Mouse (Mus musculus) spleen, adult 12 weeks (tissue): Measurements from ENCODE around the gene Gm11596.
"Not testable (repeated sequence)": the region's sequence is repeated elsewhere in the genome, so short reads cannot be mapped to it uniquely, and the experiment has no call there.

Source experiments
- DNase-seq: peaks from one replicate; pipeline ENCODE4 v3.0.0; 2022; ENCODE audit warnings: low spot score

Gm11596 gene

GRCm38 (mm10) chr11:99793367-99793766, at the start of gene Gm11596:
Gm11596 (minus strand) TSS chr11:99793467.
- no peak for DNase-seq

GRCm38 (mm10) chr11:99842185-99842584, 48.9 kb upstream of the Gm11596 start:
- DNase-seq = no peak

GRCm38 (mm10) chr11:99837966-99838365, 44.7 kb upstream of the Gm11596 start, which contains the start of gene 2300003K06Rik:
2300003K06Rik (minus strand) TSS chr11:99838066.
- no peak for DNase-seq

- DNase-seq = not testable (repeated sequence)
These were observed 22.3 kb upstream of the Gm11596 start, which contains the start of gene Gm11564 for GRCm38 (mm10) chr11:99815566-99815965. Gm11564 (minus strand) TSS chr11:99815666.

GRCm38 (mm10) chr11:99809792-99810191, 16.5 kb upstream of the Gm11596 start, which contains the start of gene Krtap4-13:
Krtap4-13 (minus strand) TSS chr11:99809892.
- DNase-seq = not testable (repeated sequence)

GRCm38 (mm10) chr11:99804346-99804745, 11.1 kb upstream of the Gm11596 start, which contains the start of gene Gm11554:
Gm11554 (minus strand) TSS chr11:99804446.
- DNase-seq = not testable (repeated sequence)

GRCm38 (mm10) chr11:99798832-99799231, 5.6 kb upstream of the Gm11596 start, which contains the start of gene Gm11569:
Gm11569 (minus strand) TSS chr11:99798932.
- not testable (repeated sequence) for DNase-seq

- DNase-seq = not testable (repeated sequence)
These were observed 8.4 kb downstream of the Gm11596 start, which contains the start of gene Krtap4-9 for GRCm38 (mm10) chr11:99784900-99785299. Krtap4-9 (plus strand) TSS chr11:99785200.

GRCm38 (mm10) chr11:99780604-99781003, 12.7 kb downstream of the Gm11596 start, which contains the start of gene Krtap4-8:
Krtap4-8 (minus strand) TSS chr11:99780704.
- no peak for DNase-seq

GRCm38 (mm10) chr11:99778401-99778800, 14.9 kb downstream of the Gm11596 start:
- DNase-seq = no peak

- not testable (repeated sequence) for DNase-seq
These were observed 20.5 kb downstream of the Gm11596 start, which contains the start of gene Gm11595 for GRCm38 (mm10) chr11:99772813-99773212. Gm11595 (minus strand) TSS chr11:99772913.

- no peak for DNase-seq
These were observed 24.9 kb downstream of the Gm11596 start for GRCm38 (mm10) chr11:99768410-99768809.

- DNase-seq = no peak
These were observed 34.4 kb downstream of the Gm11596 start for GRCm38 (mm10) chr11:99758877-99759276.

GRCm38 (mm10) chr11:99743985-99744384, 49.3 kb downstream of the Gm11596 start:
- DNase-seq = no peak
